Mouse (Mus musculus): ENCODE measurements around the gene Sh3tc1. TPM values are rescaled to one million over a fixed set of nuclear protein-coding genes. Genes with fewer than 3 reads are reported as not detected.
A peak's percentile ranks its signal among the peaks of the same experiment; 100 is the strongest.

Sh3tc1 gene
- polyA plus RNA-seq, 1 experiment = 18.9 TPM

DNA sequence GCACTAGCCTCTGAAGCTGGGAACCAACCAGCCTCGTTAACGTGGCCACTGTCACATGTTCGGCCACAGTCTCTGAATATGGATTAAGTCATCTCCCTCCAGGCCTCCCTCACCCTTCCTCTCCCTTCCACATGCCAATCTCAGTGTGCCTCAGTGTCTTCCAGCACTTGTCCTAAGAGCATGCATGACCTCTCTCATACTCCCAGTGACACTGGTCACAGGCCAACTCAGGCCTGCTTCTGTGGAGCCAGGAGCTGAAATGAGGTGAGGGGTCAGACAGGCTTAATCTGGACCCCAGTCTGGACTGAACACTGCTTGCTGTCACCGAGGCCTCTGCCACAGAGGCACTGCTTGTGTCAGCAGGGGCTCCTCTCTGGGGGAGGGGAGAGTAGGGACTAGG lies 53.5 kb downstream of the Sh3tc1 start:
- TF ChIP-seq POLR2A (IDR thresholded peaks at IDR 0.05; ENCODE audit: borderline replicate concordance, control insufficient read depth, low read depth, low read length) (no peak), CTCF (IDR thresholded peaks at IDR 0.05; ENCODE audit: control insufficient read depth, insufficient read depth, low read length) (no peak)
- 66% methylated on average over 4 of the region's 4 CpGs for WGBS
- no peak overlapping the region for H3K4me3 ChIP-seq (replicated peaks; ENCODE audit: control insufficient read depth, low read depth, low read length)
- H3K4me1 ChIP-seq (ENCODE audit: control insufficient read depth, insufficient read depth, low read length) = no peaks in the 10 kb centered on the region; the same call in 1 of the 2 replicates
- H3K27ac ChIP-seq (ENCODE audit: control insufficient read depth, insufficient read depth, low read depth, low read length, poor library complexity) = no peak overlapping the region

DNA sequence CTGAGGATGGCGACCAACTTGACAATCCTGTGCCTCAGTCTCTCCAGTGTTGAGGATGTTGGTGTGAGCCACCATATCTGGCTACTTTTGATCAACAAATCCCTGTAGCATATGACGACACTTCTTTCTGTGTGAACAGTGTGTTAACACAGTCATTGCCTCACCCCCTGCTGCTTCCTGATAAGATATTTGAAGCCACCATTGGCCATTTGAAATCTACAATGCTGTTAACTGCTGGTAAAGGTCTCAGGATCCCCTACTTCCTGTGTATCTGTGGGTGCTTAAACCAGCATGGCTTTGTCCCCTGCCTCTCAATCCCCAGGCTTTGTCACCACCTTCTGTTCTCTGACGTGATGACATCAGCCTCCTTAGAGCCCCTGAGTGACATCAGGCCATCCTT lies 54.7 kb downstream of the Sh3tc1 start:
- no peaks in the 10 kb centered on the region; the same call in 1 of the 2 replicates for H3K4me1 ChIP-seq (ENCODE audit: control insufficient read depth, insufficient read depth, low read length)
- no peak for TF ChIP-seq POLR2A (IDR thresholded peaks at IDR 0.05; ENCODE audit: borderline replicate concordance, control insufficient read depth, low read depth, low read length)

DNA sequence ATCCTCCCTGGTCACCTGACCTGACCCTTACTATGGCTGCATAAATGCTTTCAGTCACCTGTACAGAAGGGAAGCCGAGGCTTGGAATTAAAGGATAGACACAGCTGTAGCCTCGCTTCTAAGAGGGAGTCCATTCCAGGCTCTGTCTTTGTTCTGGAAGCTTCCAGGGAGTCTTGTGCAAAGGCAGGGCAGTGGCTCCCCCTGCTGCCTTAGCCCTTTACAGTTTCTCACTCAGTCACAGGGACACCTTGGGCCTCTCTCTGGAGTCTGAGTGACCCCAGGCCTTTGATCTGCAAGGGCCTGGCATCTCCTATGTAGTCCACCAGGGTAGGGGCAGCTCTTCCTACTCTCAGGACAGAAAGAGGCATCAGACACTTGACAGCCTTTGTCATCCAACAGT lies 58.8 kb downstream of the Sh3tc1 start:
- Histone ChIP-seq H3K4me1 (ENCODE audit: control insufficient read depth, insufficient read depth, low read length) (no peaks in the 10 kb centered on the region), H3K27ac (ENCODE audit: control insufficient read depth, insufficient read depth, low read depth, low read length, poor library complexity) (no peak overlapping the region), H3K4me3 (replicated peaks; ENCODE audit: control insufficient read depth, low read depth, low read length) (no peak overlapping the region)
- peak; percentile 25; the same call in 1 of the 2 replicates for TF ChIP-seq CTCF (IDR thresholded peaks at IDR 0.05; ENCODE audit: control insufficient read depth, insufficient read depth, low read length)
- TF ChIP-seq POLR2A (IDR thresholded peaks at IDR 0.05; ENCODE audit: borderline replicate concordance, control insufficient read depth, low read depth, low read length) = no peak
- WGBS = 53% methylated on average over 2 of the region's 2 CpGs

More for the DNA sequence above, 54.7 kb downstream of the Sh3tc1 start:
- Histone ChIP-seq H3K4me3 (replicated peaks; ENCODE audit: control insufficient read depth, low read depth, low read length) (no peak overlapping the region), H3K27ac (ENCODE audit: control insufficient read depth, insufficient read depth, low read depth, low read length, poor library complexity) (no peak overlapping the region)
- WGBS = 36% methylated on average over 3 of the region's 3 CpGs

DNA sequence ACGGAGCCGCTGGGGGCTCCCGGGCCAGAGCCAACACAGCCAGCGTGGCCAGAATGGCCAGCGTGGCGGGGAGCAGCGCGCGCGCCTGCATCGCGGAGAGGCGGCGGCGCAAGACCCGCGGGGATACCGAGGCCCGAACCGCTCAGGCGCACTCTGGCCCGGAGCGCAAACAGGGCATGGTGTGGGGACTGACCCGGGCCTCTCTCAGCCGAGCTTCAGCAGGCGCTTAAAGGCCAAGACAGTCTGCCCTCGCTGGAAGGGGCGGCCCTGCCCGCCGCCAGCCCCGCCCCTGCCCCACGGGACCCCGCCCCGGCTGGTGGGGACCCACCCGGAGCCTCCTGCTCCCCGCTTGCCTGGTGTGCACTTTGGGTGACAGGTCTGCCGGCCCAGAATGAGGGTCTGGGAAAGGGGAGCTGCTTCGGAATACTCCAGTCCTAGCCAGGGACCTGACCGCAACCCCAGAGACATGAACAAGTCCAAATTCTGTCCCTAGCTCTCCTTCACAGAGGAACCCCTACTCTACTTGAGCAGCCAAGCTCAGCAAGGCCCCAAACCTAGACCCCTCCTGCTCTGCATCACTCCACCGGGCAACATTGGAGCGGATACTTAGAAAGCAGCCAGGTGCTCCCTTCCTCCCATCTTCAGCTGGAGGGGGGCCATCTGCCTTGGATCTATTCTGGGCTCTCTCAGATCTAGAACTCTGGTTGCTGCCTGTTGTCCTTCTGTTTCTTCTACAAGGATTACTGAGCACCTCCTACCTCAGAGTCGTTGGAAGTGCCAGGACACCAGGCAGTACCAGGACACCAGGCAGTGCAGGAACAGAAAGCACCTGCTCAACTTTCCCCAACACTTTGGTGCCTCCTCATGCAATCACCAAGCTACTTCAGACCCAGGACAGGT lies 60.3 kb downstream of the Sh3tc1 start, which contains the start of gene Htra3:
Gene Htra3, minus strand, starts transcription at position 527 of the 900 bp plus-strand sequence.
- TF ChIP-seq CTCF (IDR thresholded peaks at IDR 0.05; ENCODE audit: control insufficient read depth, insufficient read depth, low read length) (no peak), POLR2A (IDR thresholded peaks at IDR 0.05; ENCODE audit: borderline replicate concordance, control insufficient read depth, low read depth, low read length) (no peak)
- Histone ChIP-seq H3K4me1 (ENCODE audit: control insufficient read depth, insufficient read depth, low read length) (no peaks in the 10 kb centered on the region), H3K4me3 (replicated peaks; ENCODE audit: control insufficient read depth, low read depth, low read length) (no peak within 1 kb of the TSS), H3K27ac (ENCODE audit: control insufficient read depth, insufficient read depth, low read depth, low read length, poor library complexity) (no peak within 1 kb of the TSS)
- WGBS = 15% methylated on average over 40 of the region's 42 CpGs

DNA sequence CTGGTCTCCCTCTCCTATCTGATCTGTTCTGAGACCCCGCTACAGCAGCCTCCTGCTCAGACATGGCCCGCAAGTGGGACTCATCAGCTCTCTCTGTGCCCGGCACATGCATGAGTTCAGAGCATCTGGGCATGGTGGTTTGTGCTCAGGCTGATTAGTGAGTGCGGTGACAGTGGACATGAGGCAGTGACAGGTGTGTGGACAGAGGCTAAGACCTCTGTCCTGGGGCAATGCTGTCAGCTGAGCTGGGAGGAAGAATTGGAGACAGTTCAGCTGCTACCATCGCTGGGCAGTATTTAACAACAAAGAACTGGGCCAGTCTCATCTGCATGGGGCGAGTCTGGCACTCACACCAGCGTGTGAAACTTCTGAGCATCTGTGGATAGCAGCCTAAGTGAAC lies 62.8 kb downstream of the Sh3tc1 start:
- Histone ChIP-seq H3K4me3 (replicated peaks; ENCODE audit: control insufficient read depth, low read depth, low read length) (no peak overlapping the region), H3K4me1 (ENCODE audit: control insufficient read depth, insufficient read depth, low read length) (no peaks in the 10 kb centered on the region), H3K27ac (ENCODE audit: control insufficient read depth, insufficient read depth, low read depth, low read length, poor library complexity) (no peak overlapping the region)
- no peak for TF ChIP-seq POLR2A (IDR thresholded peaks at IDR 0.05; ENCODE audit: borderline replicate concordance, control insufficient read depth, low read depth, low read length)
- no peak for TF ChIP-seq CTCF (IDR thresholded peaks at IDR 0.05; ENCODE audit: control insufficient read depth, insufficient read depth, low read length)
- 82% methylated on average over 7 of the region's 7 CpGs for WGBS

DNA sequence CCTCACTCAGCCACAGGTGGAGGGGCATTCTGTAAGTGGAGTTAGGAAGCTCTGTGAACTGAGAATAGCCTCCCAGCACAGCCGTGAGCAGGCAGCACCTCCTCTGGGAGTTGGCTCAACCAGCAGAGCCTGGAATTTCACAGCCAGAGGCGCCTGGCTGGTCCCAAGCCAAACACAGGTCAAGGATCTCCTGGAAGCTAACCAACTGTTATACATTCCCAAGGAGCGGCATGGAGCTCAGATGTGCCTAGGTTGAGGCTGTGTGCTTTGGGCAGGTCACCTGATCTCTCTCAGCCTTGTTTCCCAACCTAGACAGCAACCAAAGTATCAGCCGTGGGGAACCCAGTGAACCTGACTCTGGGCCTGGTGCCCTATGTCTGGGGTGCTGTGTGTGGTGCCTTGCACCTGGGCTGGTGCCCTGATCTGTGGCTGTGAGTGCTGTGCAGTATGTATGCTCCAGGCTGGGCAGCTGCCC lies 65.7 kb downstream of the Sh3tc1 start:
- no peak overlapping the region for H3K4me3 ChIP-seq (replicated peaks; ENCODE audit: control insufficient read depth, low read depth, low read length)
- no peaks in the 10 kb centered on the region; the same call in 1 of the 2 replicates for H3K4me1 ChIP-seq (ENCODE audit: control insufficient read depth, insufficient read depth, low read length)
- WGBS = 53% methylated on average over 4 of the region's 4 CpGs
- H3K27ac ChIP-seq (ENCODE audit: control insufficient read depth, insufficient read depth, low read depth, low read length, poor library complexity) = no peak overlapping the region
- TF ChIP-seq CTCF (IDR thresholded peaks at IDR 0.05; ENCODE audit: control insufficient read depth, insufficient read depth, low read length) (no peak), POLR2A (IDR thresholded peaks at IDR 0.05; ENCODE audit: borderline replicate concordance, control insufficient read depth, low read depth, low read length) (no peak)

DNA sequence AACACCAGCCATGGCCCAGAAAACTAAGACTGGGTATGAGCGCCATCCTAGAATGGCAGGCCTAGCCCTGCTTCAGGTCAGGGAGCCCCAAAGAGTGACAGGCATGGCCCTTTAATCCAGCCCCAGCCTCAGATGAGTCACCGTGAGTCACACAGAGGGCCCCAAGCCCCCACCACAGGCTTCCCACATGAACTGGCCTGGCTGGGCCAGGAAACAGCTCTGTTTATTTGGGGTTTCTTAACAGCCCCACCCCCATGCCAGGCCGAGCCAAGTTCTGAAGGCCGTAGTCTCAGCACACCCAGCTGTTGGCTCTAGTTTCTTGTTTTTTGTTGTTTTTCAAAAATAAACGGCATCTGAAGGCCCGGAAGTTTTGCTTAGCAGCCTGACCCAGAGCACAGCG lies 66.7 kb downstream of the Sh3tc1 start:
- Histone ChIP-seq H3K27ac (ENCODE audit: control insufficient read depth, insufficient read depth, low read depth, low read length, poor library complexity) (no peak overlapping the region), H3K4me3 (replicated peaks; ENCODE audit: control insufficient read depth, low read depth, low read length) (no peak overlapping the region), H3K4me1 (ENCODE audit: control insufficient read depth, insufficient read depth, low read length) (no peaks in the 10 kb centered on the region; the same call in 1 of the 2 replicates)
- TF ChIP-seq POLR2A (IDR thresholded peaks at IDR 0.05; ENCODE audit: borderline replicate concordance, control insufficient read depth, low read depth, low read length) = no peak
- TF ChIP-seq CTCF (IDR thresholded peaks at IDR 0.05; ENCODE audit: control insufficient read depth, insufficient read depth, low read length) = no peak
- WGBS = 19% methylated on average over 7 of the region's 7 CpGs

DNA sequence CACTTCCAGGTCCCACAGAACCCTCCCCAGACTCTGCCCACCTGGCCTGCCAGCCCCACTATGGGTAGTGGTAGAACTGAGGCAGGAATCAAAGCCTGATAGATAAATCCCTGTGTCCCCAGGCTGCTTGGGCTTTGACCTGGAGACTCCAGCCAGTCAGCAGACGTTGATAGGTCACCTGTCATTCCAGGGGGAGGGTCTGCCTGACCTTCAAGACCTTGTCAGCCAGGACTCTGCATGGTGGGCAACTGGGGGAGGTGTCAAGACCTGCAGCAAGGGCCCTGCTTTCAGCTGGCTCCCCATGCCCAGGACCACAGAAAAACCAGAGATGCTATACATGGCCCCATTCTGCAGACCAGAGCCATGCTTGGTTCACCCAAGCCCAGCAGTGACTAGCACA lies 67.2 kb downstream of the Sh3tc1 start:
- 80% methylated on average over 1 of the region's 1 CpGs for WGBS
- Histone ChIP-seq H3K27ac (ENCODE audit: control insufficient read depth, insufficient read depth, low read depth, low read length, poor library complexity) (no peak overlapping the region), H3K4me3 (replicated peaks; ENCODE audit: control insufficient read depth, low read depth, low read length) (no peak overlapping the region), H3K4me1 (ENCODE audit: control insufficient read depth, insufficient read depth, low read length) (no peaks in the 10 kb centered on the region; the same call in 1 of the 2 replicates)
- TF ChIP-seq POLR2A (IDR thresholded peaks at IDR 0.05; ENCODE audit: borderline replicate concordance, control insufficient read depth, low read depth, low read length) (no peak), CTCF (IDR thresholded peaks at IDR 0.05; ENCODE audit: control insufficient read depth, insufficient read depth, low read length) (no peak)

Measured in bone marrow, adult 2 months (tissue).